In genomic region chr1:172331422-172331947, GRCm38 (mm10) we compare ENCODE assay signal across 28 mouse cellular contexts. TPM values are rescaled to one million over a fixed set of nuclear protein-coding genes. Genes with fewer than 3 reads are reported as not detected.
A peak's percentile ranks its signal among the peaks of the same experiment; 100 is the strongest.
DNase-seq lines count a peak whose midpoint lies in the region; ATAC-seq and TF ChIP-seq lines count a peak whose summit lies in the region.
"Had no signal": no experiment of that assay in that cellular context is flagged by ENCODE, and none has a peak within 500 bp of the region (broad histone marks: within the 10 kb centered on the region; RNA-seq: fewer than 3 reads in every experiment).

No protein-coding gene starts in this region.

- no peak overlapping the region for H3K4me2 ChIP-seq in neural tube, embryonic 11.5 days (ENCODE audit: low read depth)
- H3K4me2 ChIP-seq in forebrain, embryonic 11.5 days (ENCODE audit: low read depth, low read length, severe bottlenecking): no peak overlapping the region
- H3K4me2 ChIP-seq: forebrain, embryonic 12.5 days; intestine, embryonic 15.5 days; limb, embryonic 12.5 days; liver, embryonic 11.5 days; midbrain, embryonic 12.5 days; neural tube, embryonic 12.5 days; stomach, embryonic 15.5 days had no signal

- peak; percentile 39 to 67 for DNase-seq in cerebellum, adult 2 months
- peak; percentile 8 for DNase-seq in neural tube, embryonic 11.5 days (ENCODE audit: low spot score)
- no peak for DNase-seq in neural tube, embryonic 10.5 days (ENCODE audit: extremely low spot score, low spot score)
- peak; percentile 88 for DNase-seq in brain, adult 2 months (ENCODE audit: low read depth, low spot score)
- DNase-seq in urinary bladder, postnatal 36 days (ENCODE audit: low spot score in 2 of 2): no peak
- DNase-seq in forebrain, embryonic 11.5 days (ENCODE audit: low spot score): no peak
- DNase-seq: adrenal gland, adult 2 months; gastrocnemius, adult 2 months; heart, postnatal 4 days; kidney, adult 8-10 months; kidney, postnatal 10 days; liver, postnatal 0 days; thymus, postnatal 4 days had no signal

- H3K4me1 ChIP-seq in cerebellum, adult 2 months (ENCODE audit: control insufficient read depth, insufficient read depth, low read length): peaks cover 19% of the 10 kb centered on the region
- peaks cover 7% of the 10 kb centered on the region; the same call in 1 of the 2 replicates for H3K4me1 ChIP-seq in neural tube, embryonic 11.5 days (ENCODE audit: control insufficient read depth, insufficient read depth, low read length)
- H3K4me1 ChIP-seq in forebrain, embryonic 11.5 days (replicated peaks; ENCODE audit: control insufficient read depth, insufficient read depth, low read length): peaks cover 3% of the 10 kb centered on the region; the same call in 1 of the 2 replicates
- H3K4me1 ChIP-seq: limb, embryonic 12.5 days had no signal

- no peak overlapping the region for H3K9ac ChIP-seq in neural tube, embryonic 11.5 days (ENCODE audit: low read length)
- H3K9ac ChIP-seq in forebrain, embryonic 11.5 days (ENCODE audit: low read length): no peak overlapping the region
- H3K9ac ChIP-seq: forebrain, embryonic 12.5 days; intestine, embryonic 15.5 days; limb, embryonic 12.5 days; liver, postnatal 0 days; midbrain, embryonic 12.5 days; neural tube, embryonic 12.5 days; stomach, embryonic 15.5 days had no signal

- WGBS in cerebellum, adult 2 months: 22% methylated on average over 8 of the region's 8 CpGs
- 73% methylated on average over 8 of the region's 8 CpGs for WGBS in neural tube, embryonic 11.5 days
- 71% methylated on average over 8 of the region's 8 CpGs for WGBS in forebrain, embryonic 11.5 days

- ATAC-seq in cerebellum, adult (ENCODE audit: insufficient number of reproducible peaks, low FRiP score, low TSS enrichment): no peak
- ATAC-seq in neural tube, embryonic 11.5 days (ENCODE audit: insufficient read depth, low FRiP score, low TSS enrichment): no peak
- peak; percentile 48 for ATAC-seq in megakaryocyte progenitor cell, adult 5-6 weeks (replicated peaks; ENCODE audit: poor library complexity)
- no peak for ATAC-seq in forebrain, embryonic 11.5 days (replicated peaks; ENCODE audit: low FRiP score)
- ATAC-seq: CD4-positive, CD25-positive, alpha-beta regulatory T cell, adult 4 months; hindbrain, embryonic 16.5 days; intestine, embryonic 15.5 days; liver, postnatal 0 days; lung, postnatal 0 days had no signal

- TF ChIP-seq CTCF in cerebellum, adult 2 months (IDR thresholded peaks at IDR 0.05; ENCODE audit: borderline replicate concordance, insufficient read depth, low read depth, low read length): no peak

- no peak overlapping the region for H3K4me3 ChIP-seq in cerebellum, adult 2 months (replicated peaks; ENCODE audit: insufficient read depth, low read depth, low read length)
- no peak overlapping the region for H3K4me3 ChIP-seq in neural tube, embryonic 11.5 days (ENCODE audit: low read depth, low read length)
- no peak overlapping the region for H3K4me3 ChIP-seq in forebrain, embryonic 11.5 days (ENCODE audit: low read depth, low read length)
- H3K4me3 ChIP-seq: forebrain, embryonic 12.5 days; gastrocnemius, adult 2 months; heart, embryonic 10.5 days; intestine, embryonic 15.5 days; left cerebral cortex, adult 2 months; limb, embryonic 12.5 days; midbrain, embryonic 12.5 days; neural tube, embryonic 12.5 days; stomach, embryonic 15.5 days had no signal

- H3K27ac ChIP-seq in cerebellum, adult 2 months (ENCODE audit: insufficient read depth, low read length): 0 out of 2 replicates have a peak overlapping the region, but pooled peaks have one; percentile 46
- H3K27ac ChIP-seq in neural tube, embryonic 11.5 days (ENCODE audit: low read depth, low read length): no peak overlapping the region
- no peak overlapping the region for H3K27ac ChIP-seq in forebrain, embryonic 11.5 days (ENCODE audit: low read depth, low read length)
- H3K27ac ChIP-seq: forebrain, embryonic 12.5 days; gastrocnemius, adult 2 months; heart, embryonic 10.5 days; intestine, embryonic 15.5 days; left cerebral cortex, adult 2 months; limb, embryonic 12.5 days; midbrain, embryonic 12.5 days; neural tube, embryonic 12.5 days; stomach, embryonic 15.5 days had no signal

- H3K27me3 ChIP-seq in cerebellum, adult 2 months (ENCODE audit: control insufficient read depth, insufficient read depth, low read length): no peaks in the 10 kb centered on the region
- H3K27me3 ChIP-seq in neural tube, embryonic 11.5 days (ENCODE audit: control insufficient read depth, insufficient read depth, low read length): peaks cover 2% of the 10 kb centered on the region; the same call in 1 of the 2 replicates
- H3K27me3 ChIP-seq in forebrain, embryonic 11.5 days (ENCODE audit: control insufficient read depth, insufficient read depth, low read length): peaks cover 4% of the 10 kb centered on the region; the same call in 1 of the 2 replicates

- no peaks in the 10 kb centered on the region for H3K9me3 ChIP-seq in neural tube, embryonic 11.5 days (ENCODE audit: control insufficient read depth, low read length)
- no peaks in the 10 kb centered on the region for H3K9me3 ChIP-seq in forebrain, embryonic 11.5 days (ENCODE audit: control insufficient read depth, low read length)
- H3K9me3 ChIP-seq: forebrain, embryonic 12.5 days; heart, embryonic 10.5 days; intestine, embryonic 15.5 days; midbrain, embryonic 12.5 days; neural tube, embryonic 12.5 days; stomach, embryonic 15.5 days had no signal

- H3K36me3 ChIP-seq in neural tube, embryonic 11.5 days (ENCODE audit: control insufficient read depth, insufficient read depth, low read length): no peaks in the 10 kb centered on the region
- no peaks in the 10 kb centered on the region for H3K36me3 ChIP-seq in forebrain, embryonic 11.5 days (ENCODE audit: control insufficient read depth, insufficient read depth, low read length)
- H3K36me3 ChIP-seq: forebrain, embryonic 12.5 days; heart, embryonic 10.5 days; intestine, embryonic 15.5 days; limb, embryonic 12.5 days; midbrain, embryonic 12.5 days; neural tube, embryonic 12.5 days; stomach, embryonic 15.5 days had no signal

- no peak for TF ChIP-seq POLR2A in cerebellum, adult 2 months (IDR thresholded peaks at IDR 0.05; ENCODE audit: borderline replicate concordance, insufficient read depth, low read length)

RNA-seq across cellular contexts. Expression of gene Kcnj9, which starts 2.4 kb away (rescaled TPM):
- 116 and 130 TPM in 2 replicates for polyA plus RNA-seq in cerebellum, adult 2 months (2012; rRNA removed)
- polyA plus RNA-seq in neural tube, embryonic 11.5 days (2014; fragmentation: Nextera tagmentation; extraction: Ambion mirVana): 0.30 and 0.84 TPM in 2 replicates
- not detected in 2 replicates for total RNA-seq in megakaryocyte progenitor cell, adult 5-6 weeks (2015)
- total RNA-seq in megakaryocyte progenitor cell, adult 5-6 weeks (2017): not detected in 2 replicates
- 0.68 and 0.89 TPM in 2 replicates for polyA plus RNA-seq in forebrain, embryonic 11.5 days (2014; fragmentation: Nextera tagmentation; extraction: Ambion mirVana)
- total RNA-seq: gastrocnemius, adult 2 months; heart, postnatal 4 days had no signal
- polyA plus RNA-seq: CD4-positive, CD25-positive, alpha-beta regulatory T cell, adult 4 months; heart, embryonic 10.5 days; heart, embryonic 16.5 days; intestine, embryonic 15.5 days; limb, embryonic 12.5 days; lung, postnatal 0 days had no signal

RNA-seq across cellular contexts. Expression of gene Kcnj10, which starts 9.5 kb away (rescaled TPM):
- polyA plus RNA-seq in cerebellum, adult 2 months (2012; rRNA removed): 141 and 174 TPM in 2 replicates
- polyA plus RNA-seq in neural tube, embryonic 11.5 days (2014; fragmentation: Nextera tagmentation; extraction: Ambion mirVana): 0.85 and 0.93 TPM in 2 replicates
- 0.20 and 0.24 TPM in 2 replicates for total RNA-seq in megakaryocyte progenitor cell, adult 5-6 weeks (2015)
- 0.04 and 0.14 TPM in 2 replicates for total RNA-seq in megakaryocyte progenitor cell, adult 5-6 weeks (2017)
- 0.69 and 0.73 TPM in 2 replicates for polyA plus RNA-seq in forebrain, embryonic 11.5 days (2014; fragmentation: Nextera tagmentation; extraction: Ambion mirVana)
- polyA plus RNA-seq: CD4-positive, CD25-positive, alpha-beta regulatory T cell, adult 4 months had no signal

RNA-seq across cellular contexts. Expression of gene Atp1a2, which starts 33.6 kb away (rescaled TPM):
- polyA plus RNA-seq in cerebellum, adult 2 months (2012; rRNA removed): 535 and 584 TPM in 2 replicates
- polyA plus RNA-seq in neural tube, embryonic 11.5 days (2014; fragmentation: Nextera tagmentation; extraction: Ambion mirVana): 1.3 and 1.6 TPM in 2 replicates
- total RNA-seq in megakaryocyte progenitor cell, adult 5-6 weeks (2015): not detected in 2 replicates
- not detected in 2 replicates for total RNA-seq in megakaryocyte progenitor cell, adult 5-6 weeks (2017)
- polyA plus RNA-seq in forebrain, embryonic 11.5 days (2014; fragmentation: Nextera tagmentation; extraction: Ambion mirVana): 1.5 and 2.1 TPM in 2 replicates

RNA-seq across cellular contexts. Expression of gene Pigm, which starts 44.9 kb away (rescaled TPM):
- 7.5 and 7.9 TPM in 2 replicates for polyA plus RNA-seq in cerebellum, adult 2 months (2012; rRNA removed)
- polyA plus RNA-seq in neural tube, embryonic 11.5 days (2014; fragmentation: Nextera tagmentation; extraction: Ambion mirVana): 14.2 and 15.1 TPM in 2 replicates
- total RNA-seq in megakaryocyte progenitor cell, adult 5-6 weeks (2015): 14.7 and 16.2 TPM in 2 replicates
- total RNA-seq in megakaryocyte progenitor cell, adult 5-6 weeks (2017): 15.3 and 15.7 TPM in 2 replicates
- 13.7 and 14.8 TPM in 2 replicates for polyA plus RNA-seq in forebrain, embryonic 11.5 days (2014; fragmentation: Nextera tagmentation; extraction: Ambion mirVana)

Comparison
In these comparisons a context has a peak if more than half of its experiments do, and no peak if none do; other contexts are left out.
1. DNase-seq: peak in cerebellum, adult 2 months (2 of 2), neural tube, embryonic 11.5 days (single experiment) and brain, adult 2 months (single experiment); none in neural tube, embryonic 10.5 days (single experiment), urinary bladder, postnatal 36 days (0 of 2) and forebrain, embryonic 11.5 days (single experiment).
2. RNA of gene Kcnj9, which starts 2.4 kb away (polyA plus RNA-seq): 116 to 130 TPM in cerebellum, adult 2 months; 0.30 to 0.84 TPM in neural tube, embryonic 11.5 days and 0.68 to 0.89 TPM in forebrain, embryonic 11.5 days; every median in the first group is over 10 times any median in the second.
3. RNA of gene Kcnj10, which starts 9.5 kb away (polyA plus RNA-seq): 141 to 174 TPM in cerebellum, adult 2 months; 0.85 to 0.93 TPM in neural tube, embryonic 11.5 days and 0.69 to 0.73 TPM in forebrain, embryonic 11.5 days; every median in the first group is over 10 times any median in the second.
4. RNA of gene Atp1a2, which starts 33.6 kb away (polyA plus RNA-seq): 535 to 584 TPM in cerebellum, adult 2 months; 1.5 to 2.1 TPM in forebrain, embryonic 11.5 days and 1.3 to 1.6 TPM in neural tube, embryonic 11.5 days; every median in the first group is over 100 times any median in the second.